Mouse (Mus musculus) neutrophil, adult 5-6 weeks (primary cell): Measurements from ENCODE around the gene Grxcr1. TPM values are rescaled to one million over a fixed set of nuclear protein-coding genes. Genes with fewer than 3 reads are reported as not detected.

Experiments
- ATAC-seq: fragments of 151-379, 151-347 bp; 2 replicates; pipeline ENCODE4 v1.8.0; 2017; ENCODE audit warnings: mild to moderate bottlenecking, moderate TSS enrichment; ENCODE audit not compliant: insufficient number of reproducible peaks, poor library complexity, low FRiP score, severe bottlenecking; ENCODE audit errors: extremely low read depth
- total RNA-seq: library from RNA; stranded (forward); fragments of 200-1000 nt; gene quantifications from 2 replicates; pipeline ENCODE4 v1.2.3, GENCODE M21; 2017

Grxcr1 gene
- total RNA-seq, 1 experiment from 2014 or later: not detected

DNA sequence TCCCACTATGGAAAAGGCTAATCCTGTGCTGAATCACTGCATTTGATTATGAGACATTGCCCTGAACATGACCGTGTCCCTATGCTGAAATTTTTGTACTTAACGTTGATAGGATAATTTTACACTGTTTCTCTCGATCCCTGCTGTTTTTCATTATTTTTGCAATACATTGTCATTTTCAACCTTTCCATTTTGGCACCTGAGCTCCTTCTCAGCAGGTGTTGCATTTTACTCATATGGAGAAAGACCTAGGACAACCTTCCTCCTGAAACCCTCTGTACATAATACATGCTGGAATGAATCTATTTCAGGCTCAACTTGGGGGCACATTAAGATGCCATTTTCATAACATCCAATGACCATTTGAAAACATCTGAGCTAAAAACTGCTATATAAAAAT, 38.7 kb downstream of the Grxcr1 start:
- no peak for ATAC-seq

DNA sequence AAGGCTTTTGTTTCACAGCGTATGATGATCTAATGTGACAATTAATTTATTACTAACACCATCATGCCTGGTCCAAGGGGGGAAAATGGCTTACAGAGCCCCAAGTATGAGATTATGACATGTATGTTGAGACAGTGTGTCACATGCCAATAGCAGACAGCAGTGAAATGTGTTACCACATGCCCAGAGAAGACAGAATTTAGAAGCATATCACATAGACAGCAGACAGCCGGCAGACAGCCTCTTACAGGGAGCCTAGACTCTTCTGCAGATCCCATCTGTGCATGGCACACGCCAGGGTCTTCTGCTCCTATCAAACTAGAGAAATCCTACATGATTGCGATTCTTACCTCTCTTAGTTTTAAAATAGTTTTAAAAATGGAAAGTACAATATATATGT, 40.2 kb downstream of the Grxcr1 start:
- ATAC-seq: no peak

- no peak for ATAC-seq
These were observed 55.0 kb downstream of the Grxcr1 start for GRCm38 (mm10) chr5:68086535-68087098.

GRCm38 (mm10) chr5:68087174-68087573, 55.5 kb downstream of the Grxcr1 start:
- no peak for ATAC-seq

DNA sequence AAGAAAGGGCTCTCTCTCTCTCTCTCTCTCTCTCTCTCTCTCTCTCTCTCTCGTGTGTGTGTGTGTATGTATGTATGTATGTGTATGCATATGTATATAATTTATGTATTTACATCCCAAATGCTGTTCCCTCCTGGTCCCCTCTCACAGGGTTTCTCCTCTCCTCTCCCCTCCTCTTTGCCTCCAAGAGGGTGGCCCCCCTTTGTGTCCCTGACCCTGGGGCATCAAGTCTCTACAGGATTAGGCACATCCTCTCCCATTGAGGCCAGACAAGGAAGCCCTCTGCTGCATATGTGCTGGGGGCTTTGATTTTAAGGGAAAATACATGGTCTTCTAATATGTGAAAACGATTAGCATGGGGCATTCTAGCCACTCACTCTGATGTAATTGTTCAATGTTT, 61.5 kb downstream of the Grxcr1 start:
- ATAC-seq: no peak

GRCm38 (mm10) chr5:68097665-68098624, 66.3 kb downstream of the Grxcr1 start:
- no peak for ATAC-seq

GRCm38 (mm10) chr5:68112430-68113036, 80.9 kb downstream of the Grxcr1 start:
- ATAC-seq: no peak

DNA sequence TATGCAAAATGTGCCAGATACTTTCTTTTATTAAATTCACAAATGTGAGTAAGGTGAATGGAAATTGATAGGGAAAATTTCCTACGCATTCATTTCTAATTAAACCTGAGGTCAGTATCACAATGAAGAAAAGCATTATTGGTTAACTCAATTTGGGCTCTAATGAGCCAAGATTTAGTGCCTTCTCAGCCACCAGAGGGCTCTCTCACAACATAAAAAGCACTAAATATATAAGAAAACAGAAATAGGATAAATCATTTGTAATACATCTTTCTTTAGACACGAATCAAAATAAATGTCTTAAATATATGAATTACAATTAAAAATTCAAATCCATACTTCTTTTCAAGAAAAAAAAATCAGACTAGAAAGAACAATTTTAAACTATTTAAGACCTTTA, 89.2 kb downstream of the Grxcr1 start:
- no peak for ATAC-seq

GRCm38 (mm10) chr5:68122883-68123282, 91.2 kb downstream of the Grxcr1 start:
- ATAC-seq: no peak

- no peak for ATAC-seq
These were observed 93.8 kb downstream of the Grxcr1 start for GRCm38 (mm10) chr5:68125478-68125877.

GRCm38 (mm10) chr5:68128421-68128820, 96.8 kb downstream of the Grxcr1 start:
- no peak for ATAC-seq

- ATAC-seq: no peak
These were observed 97.4 kb downstream of the Grxcr1 start for GRCm38 (mm10) chr5:68128821-68129608.

GRCm38 (mm10) chr5:68146818-68147217, 115.2 kb downstream of the Grxcr1 start:
- no peak for ATAC-seq

DNA sequence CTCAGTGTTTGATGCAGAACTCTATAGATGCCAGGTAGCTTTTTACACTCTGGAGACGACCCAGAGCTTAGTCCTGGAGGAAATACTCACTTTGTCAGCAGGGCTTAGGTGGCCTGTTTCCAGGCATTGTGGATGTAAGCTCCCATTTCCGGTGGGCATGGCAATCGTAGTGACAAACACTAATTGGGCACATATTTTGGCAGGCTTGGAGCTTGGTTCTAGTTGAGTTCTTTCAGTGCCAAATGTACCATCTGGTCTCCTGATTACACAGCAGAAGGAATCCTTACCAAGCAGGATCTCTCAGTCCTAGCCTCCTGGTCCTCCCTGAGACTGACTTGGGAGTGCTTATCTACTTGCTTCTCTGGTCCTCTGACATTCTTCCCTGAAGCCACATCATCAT, 118.3 kb downstream of the Grxcr1 start:
- ATAC-seq: no peak

GRCm38 (mm10) chr5:68150347-68151043, 118.9 kb downstream of the Grxcr1 start:
- ATAC-seq: no peak

DNA sequence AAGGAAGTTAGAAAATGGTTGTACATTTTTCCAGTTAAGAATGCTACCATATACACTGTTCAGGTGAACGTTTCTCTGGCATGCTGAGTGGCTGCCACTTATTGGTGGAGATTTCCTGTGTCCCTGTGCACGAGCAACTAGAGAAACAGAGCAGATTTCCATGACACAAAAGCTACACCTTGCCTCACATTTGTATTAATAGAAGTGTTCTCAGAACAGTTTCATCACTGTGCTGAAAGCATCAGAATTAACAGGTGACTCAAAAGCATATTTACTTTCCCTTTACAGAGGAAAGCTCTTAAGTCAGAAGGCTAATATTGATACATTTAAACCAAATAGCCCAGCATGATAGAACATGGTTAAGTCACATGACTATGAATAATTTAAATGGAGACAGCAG, 130.9 kb downstream of the Grxcr1 start:
- ATAC-seq: no peak

- ATAC-seq: no peak
These were observed 134.3 kb downstream of the Grxcr1 start for GRCm38 (mm10) chr5:68165954-68166353.
